Mouse (Mus musculus): Measurements from ENCODE around the gene Afap1l2.

- TF ChIP-seq CTCF (IDR thresholded peaks at IDR 0.05; ENCODE audit: borderline replicate concordance, extremely low read depth, insufficient read depth, insufficient read length) (no peak), POLR2A (IDR thresholded peaks at IDR 0.05; ENCODE audit: borderline replicate concordance, extremely low read depth, insufficient read depth, insufficient read length, poor library complexity, severe bottlenecking) (no peak)
These were observed 78.6 kb downstream of the Afap1l2 start for GRCm38 (mm10) chr19:56929392-56929791.

All from brain, embryonic 14.5 days (tissue).